Mouse (Mus musculus) heart, embryonic 11.5 days (tissue): ENCODE measurements around the gene Maff. TPM values are rescaled to one million over a fixed set of nuclear protein-coding genes. Genes with fewer than 3 reads are reported as not detected.
A peak's percentile ranks its signal among the peaks of the same experiment; 100 is the strongest.

Source experiments
- ATAC-seq: fragments of 200-750 bp; cut with Nextera tagmentation; replicated peaks from 2 replicates; pipeline ENCODE4 v1.8.0; 2017; ENCODE audit warnings: moderate library complexity; ENCODE audit not compliant: insufficient number of reproducible peaks, low FRiP score, low TSS enrichment
- H3K27ac ChIP-seq: fragments of 300-500 bp; sonication (generic); 2 replicates; pipeline ENCODE4 v1.5.1; 2014; ENCODE audit warnings: mild to moderate bottlenecking, low read depth, low read length
- H3K27me3 ChIP-seq: fragments of 300-500 bp; sonication (generic); 2 replicates; pipeline ENCODE4 v1.6.1; 2014; ENCODE audit warnings: mild to moderate bottlenecking, low read length, mixed read lengths; ENCODE audit not compliant: control insufficient read depth, insufficient read depth
- H3K36me3 ChIP-seq: fragments of 300-500 bp; sonication (generic); 2 replicates; pipeline ENCODE4 v1.6.1; 2014; ENCODE audit warnings: mild to moderate bottlenecking, low read length, moderate library complexity, mixed read lengths; ENCODE audit not compliant: control insufficient read depth, insufficient read depth
- H3K4me1 ChIP-seq: fragments of 300-500 bp; sonication (generic); 2 replicates; pipeline ENCODE4 v1.6.1; 2014; ENCODE audit warnings: low read length; ENCODE audit not compliant: control insufficient read depth, insufficient read depth
- H3K4me2 ChIP-seq: fragments of 300-500 bp; sonication (generic); 2 replicates; pipeline ENCODE4 v1.6.1; 2014; ENCODE audit warnings: mild to moderate bottlenecking, moderate library complexity
- H3K4me3 ChIP-seq: fragments of 300-500 bp; sonication (generic); 2 replicates; pipeline ENCODE4 v1.5.1; 2014; ENCODE audit warnings: low read depth, low read length
- H3K9ac ChIP-seq: fragments of 300-500 bp; sonication (generic); 2 replicates; pipeline ENCODE4 v1.6.1; 2014; ENCODE audit warnings: mild to moderate bottlenecking, low read depth, low read length, moderate library complexity
- H3K9me3 ChIP-seq: fragments of 300-500 bp; sonication (generic); replicated peaks from 2 replicates; pipeline ENCODE4 v1.6.1; 2016; ENCODE audit warnings: low read length; ENCODE audit not compliant: control insufficient read depth
- WGBS: fragments of 180-500 bp; shearing (Covaris S2); extraction: QIAGEN DNeasy Blood & Tissue Kit; methylation state at CpG from one replicate; pipeline ENCODE4 v1.1.7; 2014; ENCODE audit not compliant: insufficient replicate concordance; 5-methylcytosine and 5-hydroxymethylcytosine counted together
- polyA plus RNA-seq: library from polyadenylated mRNA; unstranded; fragments of >200 nt; fragmentation: Nextera tagmentation; extraction: Ambion mirVana; gene quantifications from 2 replicates; pipeline ENCODE4 v1.2.1, GENCODE M21; 2014

The Maff gene
- polyA plus RNA-seq, 1 experiment from 2014 or later: 3.0 TPM

DNA sequence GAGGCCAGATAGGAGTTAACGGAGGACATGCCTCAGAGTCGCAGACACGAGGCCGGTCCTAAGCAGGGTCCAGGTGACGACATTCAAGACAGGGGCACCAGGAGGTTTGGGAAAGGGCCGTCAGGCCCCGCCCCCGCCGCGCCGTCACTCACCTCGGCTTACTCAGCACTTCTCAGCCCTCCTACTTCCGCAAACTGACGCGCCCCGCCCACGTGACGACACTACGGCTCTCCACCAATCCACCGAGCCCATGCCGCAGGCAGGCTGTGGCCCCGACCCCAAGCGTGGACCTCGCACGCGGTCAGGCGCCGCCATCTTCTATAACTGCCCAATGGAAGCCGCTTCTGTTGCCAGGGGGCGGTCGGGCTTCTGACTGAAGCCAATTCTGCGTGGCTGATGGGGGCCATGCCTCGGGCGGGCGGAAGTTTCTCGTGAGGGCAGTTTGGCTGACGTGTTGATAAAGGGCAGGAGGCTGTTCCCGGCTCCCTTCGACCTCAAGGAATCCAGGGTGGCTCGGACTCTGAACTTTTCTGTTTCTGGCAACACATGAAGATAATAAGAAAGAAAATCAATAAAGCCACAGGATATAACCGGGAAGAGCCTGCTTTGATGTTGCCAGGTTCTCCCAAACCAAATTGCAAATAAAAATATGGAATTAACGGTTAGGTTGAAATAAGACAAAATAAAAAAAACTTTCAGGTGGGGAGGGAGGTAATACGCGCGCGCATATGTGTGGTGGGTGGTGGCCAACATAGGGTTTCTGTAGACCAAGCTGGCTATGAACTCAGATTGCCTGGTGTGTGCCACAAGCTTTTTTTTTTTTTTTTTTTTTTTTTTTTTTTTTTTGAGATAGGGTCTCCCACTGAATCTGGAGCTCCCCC lies 18.1 kb upstream of the Maff start, which contains the start of gene Pla2g6:
Gene Pla2g6 (minus strand): TSS at position 333 of the 881 bp plus-strand sequence.
- H3K36me3 ChIP-seq: no peaks in the 10 kb centered on the region
- ATAC-seq: peak; percentile 95
- 2% methylated on average over 45 of the region's 46 CpGs for WGBS

GRCm38 (mm10) chr15:79328939-79329275 lies 17.5 kb upstream of the Maff start:
- Histone ChIP-seq H3K4me3 (0 out of 2 replicates have a peak overlapping the region, but pooled peaks have one; percentile 58), H3K4me1 (peaks cover 17% of the 10 kb centered on the region), H3K9ac (no peak overlapping the region), H3K9me3 (no peaks in the 10 kb centered on the region), H3K4me2 (peak overlapping the region; percentile 88), H3K36me3 (no peaks in the 10 kb centered on the region), H3K27ac (no peak overlapping the region), H3K27me3 (no peaks in the 10 kb centered on the region)
- 78% methylated on average over 4 of the region's 4 CpGs for WGBS
- ATAC-seq: no peak

More for the DNA sequence above, 18.1 kb upstream of the Maff start, which contains the start of gene Pla2g6:
- H3K27ac ChIP-seq: peak within 1 kb of the TSS; percentile 90
- peak within 1 kb of the TSS; percentile 83 for H3K9ac ChIP-seq
- H3K4me1 ChIP-seq: peaks cover 22% of the 10 kb centered on the region
- H3K9me3 ChIP-seq: no peaks in the 10 kb centered on the region
- peak within 1 kb of the TSS; percentile 58 for H3K4me3 ChIP-seq
- no peaks in the 10 kb centered on the region for H3K27me3 ChIP-seq
- H3K4me2 ChIP-seq: peak within 1 kb of the TSS; percentile 88

DNA sequence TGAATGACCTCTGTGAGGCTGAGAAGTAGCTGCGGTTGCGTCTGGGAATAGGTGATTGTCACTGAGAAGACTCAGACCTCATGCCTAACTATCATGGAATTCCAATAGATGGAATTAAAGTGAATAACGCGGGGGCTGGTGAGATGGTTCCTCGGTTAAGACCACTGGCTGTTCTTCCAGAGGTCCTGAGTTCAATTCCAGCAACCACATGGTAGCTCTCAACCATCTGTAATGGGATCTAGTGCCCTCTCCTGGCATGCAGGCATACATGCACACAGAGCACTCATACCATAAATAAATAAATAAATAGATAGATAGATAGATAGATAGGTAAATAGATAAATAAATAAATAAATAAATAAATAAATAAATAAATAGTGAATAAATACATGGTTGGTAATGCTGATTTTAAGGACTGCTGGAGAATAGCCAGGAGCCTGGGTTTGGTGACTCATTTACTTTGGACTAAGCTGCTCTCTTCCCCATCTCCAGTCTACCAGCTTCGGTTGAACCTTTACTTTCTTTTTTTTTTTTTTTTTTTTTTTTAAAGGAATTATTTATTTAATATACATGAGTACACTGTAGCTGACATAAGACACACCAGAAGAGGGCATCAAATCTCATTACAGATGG lies 17.0 kb upstream of the Maff start:
- Histone ChIP-seq H3K4me1 (peaks cover 11% of the 10 kb centered on the region), H3K4me3 (no peak overlapping the region), H3K27ac (no peak overlapping the region), H3K4me2 (no peak overlapping the region), H3K36me3 (no peaks in the 10 kb centered on the region), H3K27me3 (no peaks in the 10 kb centered on the region), H3K9me3 (no peaks in the 10 kb centered on the region), H3K9ac (no peak overlapping the region)
- ATAC-seq: no peak
- 95% methylated on average over 6 of the region's 6 CpGs for WGBS

- ATAC-seq: no peak
- H3K27me3 ChIP-seq: no peaks in the 10 kb centered on the region
- H3K4me1 ChIP-seq: peaks cover 9% of the 10 kb centered on the region; the same call in 1 of the 2 replicates
- 80% methylated on average over 6 of the region's 6 CpGs for WGBS
- H3K4me3 ChIP-seq: no peak overlapping the region
- no peak overlapping the region for H3K9ac ChIP-seq
- no peaks in the 10 kb centered on the region for H3K9me3 ChIP-seq
- no peak overlapping the region for H3K4me2 ChIP-seq
- no peaks in the 10 kb centered on the region for H3K36me3 ChIP-seq
- no peak overlapping the region for H3K27ac ChIP-seq
These were observed 16.4 kb upstream of the Maff start for GRCm38 (mm10) chr15:79329979-79330363.

- Histone ChIP-seq H3K4me3 (no peak overlapping the region), H3K9ac (no peak overlapping the region), H3K27ac (peak overlapping the region; percentile 32; the same call in 1 of the 2 replicates), H3K36me3 (no peaks in the 10 kb centered on the region), H3K27me3 (no peaks in the 10 kb centered on the region), H3K4me2 (no peak overlapping the region), H3K4me1 (peaks cover 9% of the 10 kb centered on the region; the same call in 1 of the 2 replicates), H3K9me3 (no peaks in the 10 kb centered on the region)
- WGBS: 61% methylated on average over 4 of the region's 4 CpGs
- ATAC-seq: no peak
These were observed 15.9 kb upstream of the Maff start for GRCm38 (mm10) chr15:79330521-79330920.

- H3K9ac ChIP-seq: no peak overlapping the region
- no peak overlapping the region for H3K27ac ChIP-seq
- H3K4me2 ChIP-seq: no peak overlapping the region
- 66% methylated on average over 4 of the region's 4 CpGs for WGBS
- no peaks in the 10 kb centered on the region for H3K36me3 ChIP-seq
- peak; percentile 53 for ATAC-seq
- no peaks in the 10 kb centered on the region for H3K27me3 ChIP-seq
- no peaks in the 10 kb centered on the region for H3K9me3 ChIP-seq
- no peak overlapping the region for H3K4me3 ChIP-seq
- H3K4me1 ChIP-seq: no peaks in the 10 kb centered on the region
These were observed 13.0 kb upstream of the Maff start for GRCm38 (mm10) chr15:79333409-79333808.

GRCm38 (mm10) chr15:79335061-79335655 lies 11.3 kb upstream of the Maff start:
- no peaks in the 10 kb centered on the region for H3K36me3 ChIP-seq
- no peak overlapping the region for H3K4me3 ChIP-seq
- no peak overlapping the region for H3K4me2 ChIP-seq
- no peaks in the 10 kb centered on the region for H3K27me3 ChIP-seq
- no peaks in the 10 kb centered on the region for H3K9me3 ChIP-seq
- WGBS: 58% methylated on average over 7 of the region's 7 CpGs
- 0 out of 2 replicates have a peak overlapping the region, but pooled peaks have one; percentile 7 for H3K9ac ChIP-seq
- no peaks in the 10 kb centered on the region for H3K4me1 ChIP-seq
- ATAC-seq: no peak
- no peak overlapping the region for H3K27ac ChIP-seq

DNA sequence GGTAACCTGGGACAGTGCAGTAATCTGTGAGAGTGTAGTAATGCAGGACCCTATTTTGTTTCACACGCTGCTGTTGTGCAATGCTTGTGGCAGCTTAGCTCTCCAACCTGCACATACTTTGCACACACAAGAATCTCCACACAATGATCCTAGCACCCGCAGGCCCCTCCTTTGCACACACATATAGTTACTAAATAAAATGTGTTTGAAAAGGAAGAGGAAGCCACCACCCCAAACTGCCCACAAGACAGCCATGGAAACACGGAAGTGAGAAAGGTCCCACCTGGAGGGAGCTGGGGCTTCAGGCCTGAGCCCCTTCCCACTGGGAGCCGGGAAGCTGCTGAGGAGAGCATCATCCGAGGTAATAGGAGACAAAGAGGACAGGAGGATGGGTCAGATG lies 7.4 kb upstream of the Maff start:
- no peaks in the 10 kb centered on the region for H3K36me3 ChIP-seq
- WGBS: 73% methylated on average over 5 of the region's 5 CpGs

More for the DNA sequence above, 7.4 kb upstream of the Maff start:
- H3K4me2 ChIP-seq: no peak overlapping the region
- H3K4me1 ChIP-seq: no peaks in the 10 kb centered on the region
- no peak overlapping the region for H3K4me3 ChIP-seq
- no peak overlapping the region for H3K27ac ChIP-seq
- H3K27me3 ChIP-seq: no peaks in the 10 kb centered on the region
- no peak overlapping the region for H3K9ac ChIP-seq
- ATAC-seq: no peak
- H3K9me3 ChIP-seq: no peaks in the 10 kb centered on the region
